Mouse (Mus musculus) ES-E14 (cell line): ENCODE data around the gene Ipo4. TPM values are rescaled to one million over a fixed set of nuclear protein-coding genes. Genes with fewer than 3 reads are reported as not detected.

Source experiments
- DNase-seq: peaks from one replicate; pipeline ENCODE4 v3.0.0-alpha.2; 2013; ENCODE audit warnings: low read depth, low spot score
- H3K27ac ChIP-seq: 2 replicates; pipeline ENCODE4 v1.5.1; 2012; ENCODE audit warnings: low read depth, mild to moderate bottlenecking, low read length, moderate library complexity, mixed read lengths; ENCODE audit not compliant: poor library complexity, insufficient read depth, severe bottlenecking
- H3K36me3 ChIP-seq: 2 replicates; pipeline ENCODE4 v1.6.1; 2012; ENCODE audit warnings: mild to moderate bottlenecking, low read length, moderate library complexity, mixed read lengths; ENCODE audit not compliant: control insufficient read depth, poor library complexity, insufficient read depth, severe bottlenecking
- H3K4me1 ChIP-seq, 2 experiments: fragments of 150-350 bp in 1 of 2; sonication (generic) in 1 of 2; 2 replicates each; pipeline ENCODE4 v1.6.1; 2012; ENCODE audit warnings: low read length in 2 of 2, mild to moderate bottlenecking in 1 of 2, mixed read lengths in 1 of 2; ENCODE audit not compliant: control insufficient read depth in 2 of 2, insufficient read depth in 2 of 2, poor library complexity in 1 of 2
- H3K4me3 ChIP-seq, 2 experiments: fragments of 150-350 bp in 1 of 2; sonication (generic) in 1 of 2; 2 replicates each; pipeline ENCODE4 v1.5.1; 2012; ENCODE audit warnings: low read length in 2 of 2, low read depth in 1 of 2, mild to moderate bottlenecking in 1 of 2, mixed read lengths in 1 of 2; ENCODE audit not compliant: insufficient read depth in 1 of 2, poor library complexity in 1 of 2, severe bottlenecking in 1 of 2
- H3K9ac ChIP-seq: 2 replicates; pipeline ENCODE4 v1.6.1; 2012; ENCODE audit warnings: low read depth, mild to moderate bottlenecking, low read length, mixed read lengths; ENCODE audit not compliant: poor library complexity, insufficient read depth, severe bottlenecking
- H3K9me3 ChIP-seq: fragments of 150-350 bp; sonication (generic); 2 replicates; pipeline ENCODE4 v1.6.1; 2012; ENCODE audit warnings: low read depth, mild to moderate bottlenecking, low read length; ENCODE audit not compliant: control insufficient read depth, insufficient read depth
- CHD2 ChIP-seq: IDR thresholded peaks from 2 replicates; pipeline ENCODE4 v1.6.1; 2014; ENCODE audit warnings: mild to moderate bottlenecking, low read depth, low read length, inconsistent platforms
- HCFC1 ChIP-seq: IDR thresholded peaks from 2 replicates; pipeline ENCODE4 v1.6.1; 2012; ENCODE audit warnings: low read length, inconsistent platforms, borderline replicate concordance; ENCODE audit not compliant: insufficient read depth
- MAFK ChIP-seq: IDR thresholded peaks from 2 replicates; pipeline ENCODE4 v1.6.1; 2014; ENCODE audit warnings: mild to moderate bottlenecking, low read depth, low read length, inconsistent platforms; ENCODE audit not compliant: insufficient read depth
- ZC3H11A ChIP-seq: IDR thresholded peaks from 2 replicates; pipeline ENCODE4 v1.6.1; 2012; ENCODE audit warnings: low read depth, mild to moderate bottlenecking, inconsistent platforms, low read length, borderline replicate concordance
- ZNF384 ChIP-seq: IDR thresholded peaks from 2 replicates; pipeline ENCODE4 v1.6.1; 2012; ENCODE audit warnings: low read depth, low read length, inconsistent platforms
- in situ Hi-C, 2 experiments: fragments of 600-800 bp; cut with MboI; formaldehyde crosslinking; loops; one replicate each; pipeline ENCODE4 v1.15.1; 2025; ENCODE audit warnings: low sequenced_read_pairs in 2 of 2, inconsistent platforms in 1 of 2; ENCODE audit not compliant: unreplicated experiment in 2 of 2
- total RNA-seq: library from RNA; depleted of rRNA; stranded (reverse); fragments of 300-350 nt; gene quantifications from 2 replicates; pipeline ENCODE4 v1.2.3, GENCODE M21; 2012

The Ipo4 gene
- total RNA-seq, 1 experiment, result 62.9 TPM

GRCm38 (mm10) chr14:55640816-55641215, 5.1 kb upstream of the Ipo4 start:
- in situ Hi-C loops, result no loop called here
- H3K9ac ChIP-seq, result no peak overlapping the region
- TF ChIP-seq HCFC1, result no peak
- TF ChIP-seq ZNF384, result no peak
- TF ChIP-seq ZC3H11A, result no peak
- no peak for TF ChIP-seq MAFK
- TF ChIP-seq CHD2, result no peak
- H3K4me3 ChIP-seq, result no peak overlapping the region
- H3K36me3 ChIP-seq, result peaks cover 19% of the 10 kb centered on the region
- H3K4me1 ChIP-seq, result peaks cover 3 to 5% of the 10 kb centered on the region in 2 experiments; a peak in 1 of 4 replicates
- no peak overlapping the region for H3K27ac ChIP-seq
- H3K9me3 ChIP-seq, result no peaks in the 10 kb centered on the region
- no peak for DNase-seq

GRCm38 (mm10) chr14:55637795-55638194, 2.0 kb upstream of the Ipo4 start, which contains the start of gene Gm49378:
Gene Gm49378, minus strand, starts transcription at chr14:55637895.
- Histone ChIP-seq H3K4me1 (peaks cover 2 to 6% of the 10 kb centered on the region in 2 experiments; a peak in 1 of 4 replicates), H3K4me3 (no peak within 1 kb of the TSS), H3K27ac (no peak within 1 kb of the TSS), H3K36me3 (peaks cover 35% of the 10 kb centered on the region), H3K9ac (no peak within 1 kb of the TSS), H3K9me3 (no peaks in the 10 kb centered on the region)
- no peak for DNase-seq
- TF ChIP-seq MAFK (no peak), HCFC1 (no peak), ZNF384 (no peak), CHD2 (no peak), ZC3H11A (no peak)
- in situ Hi-C loops, result no loop called here

- Histone ChIP-seq H3K9ac (peak overlapping the region; percentile 83), H3K27ac (no peak overlapping the region), H3K4me1 (peaks cover 2 to 6% of the 10 kb centered on the region in 2 experiments; a peak in 1 of 4 replicates), H3K36me3 (peaks cover 50% of the 10 kb centered on the region), H3K4me3 (peak overlapping the region; percentile 77 to 81), H3K9me3 (no peaks in the 10 kb centered on the region)
- in situ Hi-C loops, result no loop called here
- no peak for TF ChIP-seq MAFK
- DNase-seq, result peak; percentile 20
Observed at GRCm38 (mm10) chr14:55634874-55635522, 759 bp downstream of the Ipo4 start.

- Histone ChIP-seq H3K4me1 (peaks cover 0 to 5% of the 10 kb centered on the region in 2 experiments; a peak in 1 of 4 replicates), H3K4me3 (no peak overlapping the region), H3K9me3 (no peaks in the 10 kb centered on the region), H3K27ac (no peak overlapping the region), H3K9ac (no peak overlapping the region), H3K36me3 (peaks cover 90% of the 10 kb centered on the region)
- TF ChIP-seq MAFK (no peak), ZNF384 (0 out of 2 replicates have a peak, but pooled peaks have one; percentile 53)
- in situ Hi-C loops, result no loop called here
- peak; percentile 50 for DNase-seq
Observed at GRCm38 (mm10) chr14:55629312-55629711, 6.4 kb downstream of the Ipo4 start.
